Comparison of ENCODE assay signal across 9 mouse cellular contexts in the genomic region with DNA sequence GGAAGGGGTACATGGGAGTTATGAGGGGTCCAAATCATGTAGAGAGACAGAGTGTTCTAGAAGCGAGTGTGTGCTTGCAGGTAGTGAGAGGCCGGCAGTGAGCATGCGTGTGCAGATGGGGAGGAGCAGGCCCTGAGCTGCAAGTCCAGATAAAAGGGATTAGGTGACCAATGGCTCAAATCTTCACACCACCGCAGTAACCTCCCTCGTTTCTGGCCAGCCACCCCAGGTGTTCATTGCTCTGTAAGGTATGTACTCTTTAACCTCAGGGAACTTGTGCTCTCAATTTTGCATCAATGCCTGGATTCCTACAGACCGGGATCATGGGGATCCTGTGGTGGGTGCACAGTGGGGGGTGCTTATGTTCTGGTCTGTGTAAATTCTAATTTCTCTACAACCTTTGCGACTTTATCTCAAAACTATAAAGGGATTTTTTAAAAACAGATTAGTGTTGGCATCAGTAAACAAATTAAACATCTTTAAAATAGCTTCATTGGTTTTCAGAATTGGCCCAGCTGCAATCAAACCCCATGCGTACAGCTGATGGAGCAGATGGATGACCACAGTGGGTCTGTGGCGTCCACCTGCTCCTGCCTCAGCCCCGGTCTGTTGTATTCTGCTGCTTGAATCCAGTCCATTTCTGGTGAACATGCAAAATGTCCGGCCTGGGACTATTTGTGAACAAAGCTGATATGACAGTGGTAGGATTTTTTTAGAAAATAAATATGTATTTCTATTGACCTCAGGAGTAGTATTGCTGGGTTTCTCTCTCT. TPM values are rescaled to one million over a fixed set of nuclear protein-coding genes. Genes with fewer than 3 reads are reported as not detected.
DNase-seq lines count a peak whose midpoint lies in the region; ATAC-seq and TF ChIP-seq lines count a peak whose summit lies in the region.
"Had no signal": no experiment of that assay in that cellular context is flagged by ENCODE, and none has a peak within 500 bp of the region (broad histone marks: within the 10 kb centered on the region; RNA-seq: fewer than 3 reads in every experiment).

TSS of gene Gnb5 (plus strand) at position 163 of the 773 bp plus-strand sequence.

- H3K27me3 ChIP-seq in heart, postnatal 0 days (ENCODE audit: control insufficient read depth, insufficient read depth, low read length) = no peaks in the 10 kb centered on the region

- no peak for DNase-seq in left cerebral cortex, adult 18-20 months (ENCODE audit: low spot score in 2 of 2)
- no peak for DNase-seq in left cerebral cortex, adult 9 months (ENCODE audit: low spot score in 2 of 2)
- DNase-seq in cerebellum, postnatal 14 days = peak; percentile 84 to 92
- no peak for DNase-seq in heart, postnatal 0 days (ENCODE audit: low spot score)
- peak; percentile 68 for DNase-seq in left cerebral cortex, postnatal 4 days
- no peak for DNase-seq in ovary, postnatal 14 days (ENCODE audit: low spot score)
- DNase-seq in testis, postnatal 14 days (ENCODE audit: low spot score) = no peak

- ATAC-seq in heart, postnatal 0 days (ENCODE audit: insufficient read depth, low read depth) = no peak
- no peak for ATAC-seq in monocyte, adult 5-6 weeks (replicated peaks; ENCODE audit: insufficient number of reproducible peaks, low FRiP score, low TSS enrichment, poor library complexity, severe bottlenecking)

- H3K9me3 ChIP-seq in heart, postnatal 0 days (replicated peaks; ENCODE audit: control insufficient read depth, low read length) = no peaks in the 10 kb centered on the region

- intact Hi-C loops in left cerebral cortex, postnatal 4 days (cut with DNase I) = no loop called here

- TF ChIP-seq EP300 in heart, postnatal 0 days (IDR thresholded peaks at IDR 0.05; ENCODE audit: low read depth) = no peak

- H3K4me3 ChIP-seq in heart, postnatal 0 days (ENCODE audit: low read depth, low read length) = no peak within 1 kb of the TSS

- H3K9ac ChIP-seq in heart, postnatal 0 days (replicated peaks; ENCODE audit: low read depth, low read length) = no peak within 1 kb of the TSS
- H3K9ac ChIP-seq: liver, embryonic 14.5 days had no signal

- H3K27ac ChIP-seq in heart, postnatal 0 days (ENCODE audit: low read depth) = no peak within 1 kb of the TSS
- H3K27ac ChIP-seq: liver, embryonic 14.5 days had no signal

- no peak for TF ChIP-seq CTCF in heart, postnatal 0 days (IDR thresholded peaks at IDR 0.05; ENCODE audit: low read depth)

- 82% methylated on average over 11 of the region's 11 CpGs for WGBS in heart, postnatal 0 days

- no peak within 1 kb of the TSS for H3K4me2 ChIP-seq in heart, postnatal 0 days (ENCODE audit: low read depth, low read length)

- no peaks in the 10 kb centered on the region for H3K36me3 ChIP-seq in heart, postnatal 0 days (replicated peaks; ENCODE audit: control insufficient read depth, insufficient read depth, low read length)

- no peaks in the 10 kb centered on the region for H3K4me1 ChIP-seq in heart, postnatal 0 days (ENCODE audit: control insufficient read depth, insufficient read depth)

RNA-seq across cellular contexts. Expression of gene Gnb5, which starts in this region (rescaled TPM):
- 100 to 1,000 TPM; 161 to 167 TPM for total RNA-seq in left cerebral cortex, adult 18-20 months (2021)
- total RNA-seq in heart, postnatal 0 days (2014; rRNA removed; ENCODE audit: low replicate concordance) = 62.7 and 78.1 TPM in 2 replicates
- polyA plus RNA-seq in heart, postnatal 0 days (2015; fragmentation: Nextera tagmentation; extraction: Ambion mirVana) = 68.1 and 74.9 TPM in 2 replicates
- 10 to 100 TPM; 74.6 to 78.1 TPM for total RNA-seq in left cerebral cortex, postnatal 4 days (2021)
- 2.0 to 5.4 TPM (median 4.1 TPM) in 3 replicates for total RNA-seq in monocyte, adult 5-6 weeks (2017)

Comparison
In these comparisons a context has a peak if more than half of its experiments do, and no peak if none do; other contexts are left out.
1. DNase-seq: peak in cerebellum, postnatal 14 days (2 of 2) and left cerebral cortex, postnatal 4 days (single experiment); none in left cerebral cortex, adult 18-20 months (0 of 2), left cerebral cortex, adult 9 months (0 of 2), heart, postnatal 0 days (single experiment), ovary, postnatal 14 days (single experiment) and testis, postnatal 14 days (single experiment).